Mouse (Mus musculus) heart, postnatal 0 days (tissue): ENCODE measurements around the gene Wif1. TPM values are rescaled to one million over a fixed set of nuclear protein-coding genes. Genes with fewer than 3 reads are reported as not detected.

Experiments
- ATAC-seq: fragments of 200-750 bp; cut with Nextera tagmentation; 2 replicates; pipeline ENCODE4 v1.8.0; 2017; ENCODE audit warnings: low read depth, moderate number of reproducible peaks, moderate library complexity; ENCODE audit not compliant: insufficient read depth
- DNase-seq: peaks from one replicate; pipeline ENCODE4 v3.0.0-alpha.2; 2016; ENCODE audit warnings: low spot score
- H3K27ac ChIP-seq: fragments of 300-500 bp; sonication (generic); 2 replicates; pipeline ENCODE4 v1.5.1; 2014; ENCODE audit warnings: low read depth, mild to moderate bottlenecking
- H3K27me3 ChIP-seq: fragments of 300-500 bp; sonication (generic); 2 replicates; pipeline ENCODE4 v1.6.1; 2014; ENCODE audit warnings: low read length, mixed read lengths; ENCODE audit not compliant: control insufficient read depth, insufficient read depth
- H3K36me3 ChIP-seq: fragments of 300-500 bp; sonication (generic); replicated peaks from 2 replicates; pipeline ENCODE4 v1.6.1; 2014; ENCODE audit warnings: low read length, mixed read lengths; ENCODE audit not compliant: control insufficient read depth, insufficient read depth
- H3K4me1 ChIP-seq: fragments of 300-500 bp; sonication (generic); 2 replicates; pipeline ENCODE4 v1.6.1; 2014; ENCODE audit warnings: antibody characterized with exemption; ENCODE audit not compliant: control insufficient read depth, insufficient read depth
- H3K4me2 ChIP-seq: fragments of 300-500 bp; sonication (generic); 2 replicates; pipeline ENCODE4 v1.6.1; 2014; ENCODE audit warnings: low read depth, mild to moderate bottlenecking, low read length, moderate library complexity
- H3K4me3 ChIP-seq: fragments of 300-500 bp; sonication (generic); 2 replicates; pipeline ENCODE4 v1.5.1; 2014; ENCODE audit warnings: low read depth, low read length
- H3K9ac ChIP-seq: fragments of 300-500 bp; sonication (generic); replicated peaks from 2 replicates; pipeline ENCODE4 v1.6.1; 2014; ENCODE audit warnings: low read depth, low read length, mixed read lengths
- H3K9me3 ChIP-seq: fragments of 300-500 bp; sonication (generic); replicated peaks from 2 replicates; pipeline ENCODE4 v1.6.1; 2016; ENCODE audit warnings: low read length; ENCODE audit not compliant: control insufficient read depth
- CTCF ChIP-seq: IDR thresholded peaks from 2 replicates; pipeline ENCODE4 v1.5.1; 2016; ENCODE audit warnings: antibody characterized with exemption, control low read depth, low read depth
- EP300 ChIP-seq: IDR thresholded peaks from 2 replicates; pipeline ENCODE4 v1.6.1; 2016; ENCODE audit warnings: antibody characterized with exemption, low read depth
- WGBS: fragments of 180-500 bp; shearing (Covaris S2); extraction: QIAGEN DNeasy Blood & Tissue Kit; methylation state at CpG from one replicate; pipeline ENCODE4 v1.1.7; 2014; 5-methylcytosine and 5-hydroxymethylcytosine counted together
- polyA plus RNA-seq: library from polyadenylated mRNA; unstranded; fragments of >200 nt; fragmentation: Nextera tagmentation; extraction: Ambion mirVana; gene quantifications from 2 replicates; pipeline ENCODE4 v1.2.1, GENCODE M21; 2015
- total RNA-seq: library from RNA; depleted of rRNA; stranded (reverse); fragments of >200 nt; gene quantifications from 2 replicates; pipeline ENCODE4 v1.2.3, GENCODE M21; 2014; ENCODE audit warnings: low replicate concordance; rRNA removed

Wif1 gene
- 5.5 and 7.3 TPM in 2 replicates for total RNA-seq
- 7.6 and 10.7 TPM in 2 replicates for polyA plus RNA-seq

- ATAC-seq = peak; percentile 88
- H3K4me1 ChIP-seq = peaks cover 9% of the 10 kb centered on the region; the same call in 1 of the 2 replicates
- under 1% methylated on average over 48 of the region's 49 CpGs for WGBS
- peak; percentile 59 for DNase-seq
- H3K4me2 ChIP-seq = peak within 1 kb of the TSS; percentile 87
- peak within 1 kb of the TSS; percentile 27; the same call in 1 of the 2 replicates for H3K9ac ChIP-seq
- no peaks in the 10 kb centered on the region for H3K36me3 ChIP-seq
- H3K27ac ChIP-seq = no peak within 1 kb of the TSS
- TF ChIP-seq CTCF = peak; percentile 72
- TF ChIP-seq EP300 = no peak
- H3K4me3 ChIP-seq = peak within 1 kb of the TSS; percentile 63
- H3K27me3 ChIP-seq = peaks cover 4% of the 10 kb centered on the region; the same call in 1 of the 2 replicates
- no peaks in the 10 kb centered on the region for H3K9me3 ChIP-seq
Observed at GRCm38 (mm10) chr10:121033826-121034568, at the start of gene Wif1. TSS of gene Wif1 (plus strand) at chr10:121033960.

GRCm38 (mm10) chr10:121002135-121002534 lies 31.6 kb upstream of the Wif1 start:
- ATAC-seq (no peak), DNase-seq (no peak)
- no peak for TF ChIP-seq CTCF
- TF ChIP-seq EP300 = no peak
- Histone ChIP-seq H3K4me2 (no peak overlapping the region), H3K4me1 (no peaks in the 10 kb centered on the region), H3K4me3 (no peak overlapping the region), H3K27ac (no peak overlapping the region), H3K36me3 (no peaks in the 10 kb centered on the region), H3K9me3 (no peaks in the 10 kb centered on the region), H3K9ac (no peak overlapping the region), H3K27me3 (no peaks in the 10 kb centered on the region)
- 79% methylated on average over 2 of the region's 2 CpGs for WGBS

GRCm38 (mm10) chr10:121011496-121011895 lies 22.3 kb upstream of the Wif1 start:
- H3K27me3 ChIP-seq = no peaks in the 10 kb centered on the region
- WGBS = 79% methylated on average over 4 of the region's 4 CpGs

GRCm38 (mm10) chr10:121016291-121016690 lies 17.5 kb upstream of the Wif1 start:
- no peak for DNase-seq
- 0 out of 2 replicates have a peak overlapping the region, but pooled peaks have one; percentile 15 for H3K4me2 ChIP-seq

More at GRCm38 (mm10) chr10:121011496-121011895, 22.3 kb upstream of the Wif1 start:
- H3K9ac ChIP-seq = no peak overlapping the region
- no peak overlapping the region for H3K4me3 ChIP-seq
- peaks cover 3% of the 10 kb centered on the region; the same call in 1 of the 2 replicates for H3K4me1 ChIP-seq
- no peaks in the 10 kb centered on the region for H3K36me3 ChIP-seq
- no peak for TF ChIP-seq CTCF
- H3K27ac ChIP-seq = no peak overlapping the region
- ATAC-seq (no peak), DNase-seq (no peak)
- H3K9me3 ChIP-seq = no peaks in the 10 kb centered on the region
- H3K4me2 ChIP-seq = no peak overlapping the region

GRCm38 (mm10) chr10:121016711-121017503 lies 16.9 kb upstream of the Wif1 start:
- no peak overlapping the region for H3K9ac ChIP-seq
- no peaks in the 10 kb centered on the region for H3K27me3 ChIP-seq
- TF ChIP-seq CTCF = no peak
- no peaks in the 10 kb centered on the region for H3K36me3 ChIP-seq
- H3K9me3 ChIP-seq = no peaks in the 10 kb centered on the region
- H3K4me1 ChIP-seq = peaks cover 6% of the 10 kb centered on the region; the same call in 1 of the 2 replicates
- 0 out of 2 replicates have a peak overlapping the region, but pooled peaks have one; percentile 15 for H3K4me2 ChIP-seq
- 19% methylated on average over 18 of the region's 18 CpGs for WGBS
- ATAC-seq = peak; percentile 41; the same call in 1 of the 2 replicates
- H3K4me3 ChIP-seq = no peak overlapping the region
- no peak overlapping the region for H3K27ac ChIP-seq
- DNase-seq = no peak

More at GRCm38 (mm10) chr10:121016291-121016690, 17.5 kb upstream of the Wif1 start:
- H3K4me3 ChIP-seq = no peak overlapping the region
- no peaks in the 10 kb centered on the region for H3K27me3 ChIP-seq
- 65% methylated on average over 8 of the region's 8 CpGs for WGBS
- H3K4me1 ChIP-seq = peaks cover 6% of the 10 kb centered on the region; the same call in 1 of the 2 replicates
- H3K36me3 ChIP-seq = no peaks in the 10 kb centered on the region
- TF ChIP-seq CTCF = no peak
- no peak for TF ChIP-seq EP300
- H3K9ac ChIP-seq = no peak overlapping the region
- H3K9me3 ChIP-seq = no peaks in the 10 kb centered on the region
- H3K27ac ChIP-seq = no peak overlapping the region
- ATAC-seq = no peak
